Mouse (Mus musculus): ENCODE measurements around the gene Wnt2.

Wnt2 gene

DNA sequence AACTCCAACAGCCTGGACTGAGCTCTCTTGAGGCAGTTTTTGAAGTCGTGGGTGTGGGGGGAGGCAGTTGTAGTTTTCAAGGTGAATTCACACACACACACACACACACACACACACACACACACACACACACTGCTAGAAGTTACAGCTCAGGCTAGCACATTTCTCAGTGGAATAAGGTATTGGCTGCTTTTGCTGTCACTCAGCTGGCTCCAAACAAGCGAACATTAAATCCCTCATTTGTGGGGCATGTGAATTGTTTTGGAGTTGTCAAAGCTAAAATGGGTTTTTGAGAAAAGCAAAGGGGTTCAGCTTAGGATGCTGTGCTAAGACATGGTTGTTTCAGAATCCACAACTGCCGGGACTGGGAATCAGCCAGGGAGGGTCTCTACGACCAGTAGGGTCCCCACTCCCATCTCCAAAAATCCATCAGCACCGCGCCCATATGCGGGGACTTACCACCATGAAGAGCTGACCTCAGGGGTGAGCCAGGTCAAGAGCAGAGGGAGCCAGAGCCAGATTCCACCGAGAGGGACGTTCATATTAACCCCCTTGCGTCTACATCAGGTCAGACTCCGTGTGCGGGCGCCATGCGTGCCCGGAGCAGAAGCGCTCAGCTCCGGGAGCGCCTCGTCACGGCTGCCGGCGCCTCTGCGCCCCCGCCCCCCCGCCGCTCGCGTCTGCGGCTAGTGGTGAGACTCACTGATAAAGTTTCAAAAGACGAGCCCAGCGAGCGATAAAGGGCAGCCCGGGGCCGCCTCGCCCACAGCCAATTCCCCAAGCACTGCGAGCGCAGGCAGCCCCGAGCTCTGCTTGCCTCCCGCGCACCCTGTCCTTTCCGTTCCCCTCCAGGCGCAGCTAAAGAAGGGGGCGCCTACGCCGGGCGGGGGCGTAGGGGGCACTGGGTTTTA is at the start of gene Wnt2:
Gene Wnt2, minus strand, starts transcription at position 840 of the 911 bp plus-strand sequence.
- DNase-seq = no peak

DNA sequence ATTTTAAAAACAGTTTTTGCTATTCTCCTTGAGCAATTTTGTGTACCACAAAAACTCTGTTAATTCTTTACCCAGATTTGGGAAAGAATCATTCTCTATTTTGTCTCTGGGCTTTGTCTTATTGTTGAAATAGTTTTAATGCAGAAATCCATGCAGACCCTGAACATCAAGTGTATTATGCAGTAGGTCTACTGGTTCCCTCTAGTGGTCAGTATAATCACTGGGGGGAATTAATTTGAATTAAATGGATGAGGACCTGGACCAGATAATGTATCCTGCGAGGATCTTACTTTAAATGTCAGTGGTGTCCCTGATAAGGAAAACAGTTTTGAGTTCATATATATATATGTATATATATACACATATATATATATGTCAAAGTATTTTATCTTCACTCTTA is 48.2 kb upstream of the Wnt2 start:
- DNase-seq = no peak

DNA sequence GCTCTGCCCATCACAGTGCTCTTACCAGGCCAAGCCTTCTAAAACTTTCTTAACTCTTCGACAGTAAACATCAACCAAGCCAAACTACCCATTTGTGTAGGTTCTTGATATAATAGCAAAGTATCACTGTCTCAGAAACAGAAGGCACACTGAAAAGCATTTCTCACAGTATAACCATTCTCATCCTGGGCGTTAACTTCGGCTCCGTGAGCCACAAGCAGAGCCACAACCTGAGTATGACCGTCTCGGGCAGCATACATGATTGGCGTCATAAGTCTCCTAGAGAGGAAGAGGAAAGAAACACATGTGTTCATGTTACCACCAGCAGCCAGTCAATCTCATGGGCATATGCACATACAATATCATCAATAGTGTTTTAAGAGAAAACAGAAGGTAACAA is 46.6 kb upstream of the Wnt2 start:
- DNase-seq = no peak

DNA sequence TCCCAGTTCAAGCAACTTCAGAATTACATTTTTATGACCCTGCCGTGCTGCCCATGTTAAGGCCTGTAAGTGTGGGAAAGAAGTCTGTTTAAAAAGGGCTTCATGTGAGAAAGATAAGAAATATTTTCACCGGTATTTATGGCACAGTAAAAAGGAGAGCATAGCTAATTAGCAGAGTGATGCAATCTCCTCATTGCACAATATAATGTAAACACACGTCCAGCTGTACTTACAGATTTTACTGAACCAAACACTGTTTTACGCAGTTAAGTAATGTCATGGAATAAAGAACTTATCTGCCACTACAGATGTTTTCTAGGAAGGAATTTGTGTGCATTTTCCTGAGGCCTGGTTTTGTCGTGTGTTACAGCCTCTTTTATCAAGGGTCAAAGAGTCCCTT is 46.2 kb upstream of the Wnt2 start:
- no peak for DNase-seq

DNA sequence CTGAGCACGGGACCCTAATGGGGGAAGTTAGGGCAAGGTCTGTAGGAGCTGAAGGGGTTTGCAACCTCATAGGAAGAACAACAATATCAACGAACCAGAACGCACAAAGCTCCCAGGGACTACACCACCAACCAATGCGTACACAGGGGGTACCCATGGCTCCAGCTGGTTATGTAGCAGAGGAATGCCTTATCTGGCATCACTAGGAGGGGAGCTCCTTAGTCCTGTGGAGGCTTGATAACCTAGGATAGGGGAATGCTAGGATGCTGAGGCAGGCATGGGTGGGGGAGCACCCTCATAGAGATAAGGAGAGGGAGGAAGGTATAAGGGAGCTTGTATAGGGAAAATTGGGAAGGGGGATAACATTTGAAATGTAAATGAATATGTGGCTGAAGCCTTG is 27.5 kb upstream of the Wnt2 start:
- no peak for DNase-seq

DNA sequence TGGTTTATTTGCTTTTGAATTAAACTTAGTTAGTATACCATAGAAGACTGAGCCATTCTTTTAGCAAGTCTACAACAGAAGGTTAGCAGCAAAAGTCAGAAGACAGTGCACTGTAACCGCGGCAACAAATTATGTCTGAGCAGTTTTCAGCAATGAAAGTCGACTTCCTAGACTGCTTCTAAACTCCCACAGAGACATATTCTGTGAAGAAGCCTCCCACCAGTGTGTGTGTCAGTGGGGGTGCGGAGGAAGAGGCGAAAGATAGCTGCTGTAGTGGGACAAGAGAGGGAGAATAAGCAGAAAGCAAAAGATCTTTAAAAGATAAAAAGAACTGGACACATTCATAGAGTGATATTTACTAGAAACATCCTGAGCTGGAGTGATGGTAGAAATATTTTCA is 21.3 kb upstream of the Wnt2 start:
- no peak for DNase-seq

DNA sequence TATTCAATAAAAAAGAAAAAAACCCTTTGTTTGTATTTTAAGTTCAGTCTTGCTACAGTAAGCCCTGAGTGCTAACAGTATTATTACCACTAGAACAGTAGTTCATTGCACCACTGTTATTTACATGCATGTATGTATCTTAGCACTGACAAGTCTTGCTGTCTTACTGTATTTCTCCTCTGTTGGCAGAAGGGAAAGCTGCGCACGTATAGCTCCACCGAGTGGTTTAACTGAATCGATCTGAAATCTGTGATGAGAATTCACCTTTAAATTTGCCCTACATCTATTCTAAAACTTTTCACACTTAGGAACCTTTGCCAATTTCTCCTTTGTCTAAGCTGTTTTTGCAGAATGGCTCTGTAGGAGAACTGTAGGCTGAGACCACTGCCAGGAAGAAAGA is 13.9 kb upstream of the Wnt2 start:
- no peak for DNase-seq

DNA sequence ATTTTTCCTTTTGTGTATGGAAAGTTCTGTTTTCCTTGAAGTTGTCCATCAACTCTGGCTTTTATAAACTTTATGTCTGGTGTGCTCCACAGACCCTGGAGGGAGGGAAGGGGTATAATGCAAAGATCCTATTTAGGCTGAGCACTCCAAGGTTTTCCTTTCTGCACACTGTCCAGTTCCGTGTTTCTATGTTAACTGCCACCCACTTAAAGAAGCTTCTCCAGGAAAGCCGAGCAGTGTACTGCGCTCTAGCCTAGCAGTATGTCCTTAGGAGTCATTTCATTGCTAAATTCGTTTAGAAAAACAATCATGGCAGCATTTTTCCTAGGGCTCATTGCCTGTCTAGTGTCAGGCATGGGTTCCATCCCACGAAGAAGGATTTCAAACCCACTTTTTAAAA is 12.8 kb upstream of the Wnt2 start:
- DNase-seq = no peak

DNA sequence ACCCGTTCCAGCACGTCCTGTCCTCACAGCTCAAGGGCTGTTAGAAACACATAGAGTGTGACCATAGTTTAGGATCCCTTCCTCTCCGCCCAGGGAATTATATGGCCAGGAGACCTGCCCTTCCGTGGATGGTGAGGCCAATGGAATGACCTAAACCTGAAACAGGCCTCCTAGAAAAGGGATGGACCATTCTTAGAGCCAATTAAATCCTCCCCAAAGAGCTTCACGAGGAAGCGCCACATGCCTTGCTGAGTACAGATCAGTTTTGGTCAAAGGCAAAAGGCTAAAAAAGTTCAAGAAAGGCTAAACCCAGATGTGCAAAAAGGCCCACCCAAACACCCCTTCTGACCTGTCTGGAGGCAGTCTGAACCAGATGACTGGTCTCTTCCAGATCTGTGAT is 1.9 kb upstream of the Wnt2 start:
- no peak for DNase-seq

DNA sequence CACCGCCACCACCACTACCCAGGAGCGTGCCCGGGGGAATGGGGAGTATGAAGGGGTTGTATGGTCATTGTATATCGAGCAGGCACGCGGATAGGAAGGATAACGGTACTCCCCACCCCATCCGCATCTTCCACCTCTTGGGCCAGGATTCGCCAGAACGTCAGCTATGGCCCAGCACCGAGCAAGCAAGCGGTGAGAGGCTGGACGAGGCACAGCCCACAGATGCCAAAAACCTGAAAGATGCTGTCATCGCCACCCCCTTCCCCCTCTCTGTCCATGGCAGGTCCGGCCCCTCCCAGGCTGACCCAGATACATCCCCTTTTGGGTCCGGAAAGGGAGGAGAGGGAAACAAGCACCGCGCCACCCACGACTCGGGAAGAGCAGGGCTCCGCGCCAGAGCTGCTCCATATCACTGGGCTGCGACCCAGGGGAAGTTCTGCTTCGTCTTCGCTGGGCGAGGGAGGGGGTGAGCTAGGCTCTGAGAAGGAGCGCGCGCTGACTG is 1.2 kb upstream of the Wnt2 start:
- DNase-seq = peak; percentile 40

DNA sequence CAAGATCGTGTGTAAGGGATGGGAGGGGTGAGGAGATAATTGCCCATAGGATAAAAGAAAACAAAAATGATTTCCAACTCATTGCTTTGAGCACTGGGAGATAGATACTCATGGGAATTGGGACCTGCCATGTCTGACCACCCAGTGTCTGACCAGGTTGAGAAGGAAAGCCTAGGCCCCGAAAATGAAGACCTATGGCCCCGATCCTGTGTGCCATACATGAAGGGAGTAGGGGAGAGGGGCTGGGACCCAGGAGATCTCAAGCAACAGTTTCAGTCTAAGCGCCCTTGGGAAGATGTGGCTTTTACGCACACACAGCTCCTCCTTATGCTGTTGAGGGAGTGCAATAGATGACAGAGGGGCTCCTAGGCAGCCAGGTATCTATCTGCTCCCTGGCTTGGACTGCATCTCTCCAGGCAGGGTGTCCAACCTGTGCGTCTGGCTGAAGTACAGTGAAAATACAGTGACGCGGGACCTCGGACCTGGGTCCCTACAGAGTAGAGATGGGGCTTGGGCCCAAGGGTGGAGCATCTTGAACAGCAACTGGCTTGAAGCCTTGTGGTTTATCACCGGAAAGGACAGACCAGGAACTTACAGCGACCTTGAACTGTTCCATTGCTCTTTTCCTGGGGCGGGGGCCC is 603 bp upstream of the Wnt2 start:
- no peak for DNase-seq

DNA sequence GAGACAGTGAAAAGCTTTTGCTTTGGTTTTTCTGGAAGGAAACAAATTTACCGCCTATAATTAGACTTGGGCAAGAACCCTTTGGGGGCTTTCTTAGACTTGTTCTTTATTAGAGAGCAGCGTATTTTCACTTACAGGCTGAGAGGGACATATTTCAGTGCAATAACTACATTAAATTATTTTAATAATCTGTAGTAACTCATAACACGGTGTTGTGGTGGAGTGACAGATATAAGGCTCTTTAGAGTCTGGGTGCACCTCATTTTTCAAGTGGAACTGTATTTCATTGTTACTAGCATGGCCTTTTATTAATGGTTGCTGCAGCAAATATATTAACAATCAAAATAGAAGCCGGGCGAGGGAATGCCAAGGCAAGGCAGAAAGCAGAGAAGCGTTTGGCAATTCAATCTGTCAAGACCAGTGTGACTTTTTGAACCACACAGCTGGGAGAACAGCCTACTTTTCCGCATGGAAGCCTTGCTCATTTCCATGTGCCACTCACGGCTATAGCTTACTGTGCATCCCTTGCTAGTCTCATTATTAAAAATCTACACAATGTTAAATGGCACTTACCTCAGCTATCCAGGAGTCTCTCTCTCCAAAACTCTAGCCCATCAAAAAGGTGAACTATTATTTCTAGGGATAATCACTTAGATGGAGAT is 6.1 kb downstream of the Wnt2 start:
- no peak for DNase-seq

DNA sequence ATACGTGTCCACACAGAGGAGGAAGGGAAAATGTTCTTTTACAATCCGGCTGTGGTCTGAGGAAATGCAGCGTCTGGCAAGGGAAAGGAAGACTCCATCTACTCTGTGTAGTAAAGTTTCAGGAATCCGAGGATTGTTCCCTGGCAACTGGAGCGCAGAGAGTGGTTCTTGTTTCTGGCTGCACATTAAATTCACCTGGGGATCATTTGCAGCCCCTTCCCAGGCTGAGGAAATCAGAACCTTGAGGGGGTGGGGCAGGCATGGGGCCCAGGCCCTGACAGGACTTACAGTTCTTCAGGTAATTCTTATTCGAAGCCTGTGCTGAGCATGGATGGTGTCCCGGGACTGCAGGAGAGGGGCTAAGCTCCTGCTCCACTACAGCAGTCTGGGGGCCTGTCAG is 17.0 kb downstream of the Wnt2 start:
- DNase-seq = no peak

DNA sequence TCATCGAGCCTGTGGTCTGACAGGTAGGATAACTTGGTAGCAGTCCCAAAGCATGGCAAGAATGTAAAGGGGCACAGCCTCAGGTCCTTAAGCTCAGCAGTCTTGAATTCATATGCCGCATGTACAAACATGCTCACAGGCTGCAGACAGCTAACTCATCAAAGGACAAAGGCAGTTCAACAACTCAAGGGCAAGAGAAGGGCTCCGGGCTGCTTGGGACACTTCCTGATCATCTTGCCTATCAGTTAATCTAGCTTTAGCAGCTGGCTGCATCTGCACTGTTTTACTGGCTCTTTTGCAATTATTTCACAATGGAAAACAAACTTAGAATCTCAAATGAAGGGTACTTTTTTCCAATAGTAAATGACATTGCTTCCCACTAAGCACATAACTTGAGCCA is 23.0 kb downstream of the Wnt2 start:
- no peak for DNase-seq

DNA sequence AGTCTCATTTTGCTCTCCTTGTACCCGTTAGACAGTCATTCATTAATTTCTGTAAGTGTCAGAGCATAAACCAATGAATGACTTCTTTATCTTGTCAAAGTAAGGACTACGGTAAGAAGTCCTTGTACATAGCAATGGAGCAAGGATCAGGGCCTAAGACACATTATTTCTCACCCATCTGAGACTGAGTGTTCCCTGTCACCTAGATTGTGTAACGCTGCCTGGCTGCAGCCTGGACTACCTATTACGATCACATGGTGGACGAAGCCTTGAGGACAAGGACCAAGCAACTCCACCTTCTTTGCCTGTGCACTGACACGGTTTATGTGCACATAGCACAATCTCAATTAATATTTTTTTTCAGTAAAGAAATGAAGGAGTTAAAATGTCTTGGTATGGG is 28.3 kb downstream of the Wnt2 start:
- no peak for DNase-seq

DNA sequence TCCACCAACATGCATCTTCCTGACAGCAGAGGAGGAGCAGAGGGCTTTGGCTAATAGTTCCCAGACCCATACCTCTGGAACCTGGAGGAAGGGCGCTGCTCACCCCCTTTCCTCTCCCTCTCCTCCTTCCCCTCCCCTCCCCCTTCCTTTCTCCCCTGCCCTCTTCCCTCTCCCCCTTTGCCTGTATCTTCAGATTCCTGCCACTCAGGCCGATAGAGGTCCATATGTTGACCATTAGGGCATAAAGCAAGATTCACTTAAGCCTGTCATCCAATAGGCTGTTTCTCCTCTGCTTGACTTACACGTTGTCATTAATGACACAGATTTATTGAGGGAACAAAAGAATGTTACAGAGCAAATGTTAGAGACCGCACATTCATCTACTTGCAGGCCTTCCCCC is 31.9 kb downstream of the Wnt2 start:
- DNase-seq = no peak

DNA sequence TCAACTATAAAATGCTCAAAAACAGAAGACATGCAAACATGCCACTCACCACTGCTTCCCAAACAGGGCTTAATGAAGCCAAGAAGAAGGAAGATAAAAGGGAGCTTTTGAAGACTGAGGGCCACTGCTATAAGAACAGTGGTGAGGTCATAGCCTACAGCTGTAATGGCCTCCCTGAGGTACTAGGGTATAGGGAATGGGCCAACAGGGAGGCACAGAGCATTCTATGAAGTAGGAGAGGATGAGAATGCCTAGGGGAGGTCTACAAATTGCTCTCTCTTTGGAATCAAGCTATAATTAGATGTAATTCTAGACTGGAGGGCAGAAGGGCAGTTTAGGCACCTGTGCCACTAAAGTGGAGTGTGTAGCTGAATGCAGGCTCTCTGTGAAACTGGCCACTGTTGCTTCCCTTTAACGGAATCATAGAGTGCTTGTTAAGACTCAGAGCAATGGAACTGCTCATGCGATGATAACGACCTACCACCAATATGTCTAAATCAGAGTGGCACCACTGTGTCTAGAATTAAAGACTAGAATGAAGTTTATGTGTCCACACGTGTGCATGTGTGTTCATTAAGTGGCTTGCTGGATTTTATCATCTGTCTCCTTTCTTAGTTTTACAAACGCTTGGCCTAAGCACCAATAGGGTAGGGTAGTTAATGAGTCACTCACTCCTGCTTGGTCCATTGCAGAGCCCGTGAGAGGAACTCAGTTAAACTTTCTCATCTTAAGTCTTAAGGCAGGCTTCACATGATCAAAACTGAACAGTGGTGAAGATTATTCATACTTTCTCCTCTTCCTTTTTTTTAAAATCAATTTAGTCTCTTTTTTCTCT is 35.2 kb downstream of the Wnt2 start:
- DNase-seq = no peak

DNA sequence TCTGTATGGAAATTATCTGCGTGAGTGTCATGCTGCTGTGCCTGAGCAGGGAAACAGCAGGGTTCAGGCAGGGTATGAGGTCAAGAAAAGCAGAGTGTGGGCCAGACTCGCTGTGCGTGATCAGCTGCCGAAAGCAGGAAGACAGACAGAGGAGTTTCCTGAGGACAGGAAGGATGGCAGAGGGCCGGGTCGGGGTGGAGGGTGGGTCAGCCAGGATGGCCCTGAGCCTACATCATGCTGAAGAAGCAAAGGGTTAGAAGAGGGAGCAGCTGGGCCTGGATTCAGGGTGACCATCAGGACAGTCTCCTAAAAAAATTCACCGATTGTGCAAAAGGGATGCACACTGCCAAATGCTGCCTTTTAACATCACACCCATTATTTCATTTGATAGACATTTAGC is 38.8 kb downstream of the Wnt2 start:
- no peak for DNase-seq

DNA sequence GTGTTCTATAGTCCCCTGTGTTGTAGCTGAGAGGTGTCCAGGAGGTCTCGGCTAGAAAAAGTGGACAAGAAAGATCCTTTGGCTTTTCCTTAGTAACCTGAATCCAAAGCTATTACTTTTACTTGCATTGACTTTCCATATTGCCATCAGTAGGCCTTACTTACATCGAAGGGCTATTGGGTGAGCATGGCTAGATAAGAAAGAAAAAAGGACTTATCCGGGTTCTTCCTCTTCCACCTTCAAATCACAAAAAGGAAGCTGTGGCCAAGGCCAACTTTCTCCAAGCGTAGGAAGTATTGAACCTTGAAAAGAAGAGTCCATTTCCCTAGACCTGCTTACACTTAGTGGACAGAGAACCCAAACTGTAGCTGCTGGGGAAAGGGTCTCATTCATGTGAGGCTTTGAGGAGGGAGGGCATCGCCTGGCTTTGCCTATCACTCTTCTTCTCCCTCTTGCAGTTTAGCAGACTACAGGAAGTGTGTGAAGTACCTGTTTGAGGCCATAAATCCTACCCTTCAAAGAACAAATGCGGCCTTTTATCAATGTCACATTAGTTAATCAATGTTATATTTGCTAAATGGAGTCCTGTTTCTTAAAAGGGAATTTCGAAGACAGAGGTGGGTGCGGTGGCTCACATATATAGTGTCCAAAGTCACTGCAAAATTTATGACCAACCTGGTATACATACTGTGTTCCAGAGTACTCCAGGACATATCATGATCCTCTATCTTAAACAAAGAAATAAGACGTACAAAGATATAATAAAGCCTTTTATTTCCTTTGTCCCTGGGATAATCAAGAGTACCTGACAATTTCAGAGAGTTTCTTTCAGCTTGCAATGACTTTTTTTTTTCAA is 40.0 kb downstream of the Wnt2 start:
- no peak for DNase-seq

DNA sequence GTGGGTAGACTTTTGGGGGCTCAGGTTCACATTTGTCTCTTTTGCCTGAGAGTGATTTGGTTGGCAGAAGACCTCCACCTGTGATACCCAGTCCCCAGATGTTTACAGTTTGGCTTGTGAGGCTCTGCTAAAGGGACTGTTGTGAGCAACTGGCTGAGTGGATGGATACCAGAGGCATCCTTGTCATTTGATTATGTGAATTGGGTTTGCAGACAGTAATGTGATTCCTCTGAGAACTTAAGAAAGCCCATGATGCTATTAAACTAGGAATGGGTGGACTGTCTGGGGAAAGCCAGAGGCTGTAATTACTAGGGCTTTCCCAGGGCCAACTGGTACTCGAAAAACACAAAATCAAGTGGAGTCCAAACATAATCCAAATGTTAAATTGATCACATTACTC is 51.0 kb downstream of the Wnt2 start:
- no peak for DNase-seq

DNA sequence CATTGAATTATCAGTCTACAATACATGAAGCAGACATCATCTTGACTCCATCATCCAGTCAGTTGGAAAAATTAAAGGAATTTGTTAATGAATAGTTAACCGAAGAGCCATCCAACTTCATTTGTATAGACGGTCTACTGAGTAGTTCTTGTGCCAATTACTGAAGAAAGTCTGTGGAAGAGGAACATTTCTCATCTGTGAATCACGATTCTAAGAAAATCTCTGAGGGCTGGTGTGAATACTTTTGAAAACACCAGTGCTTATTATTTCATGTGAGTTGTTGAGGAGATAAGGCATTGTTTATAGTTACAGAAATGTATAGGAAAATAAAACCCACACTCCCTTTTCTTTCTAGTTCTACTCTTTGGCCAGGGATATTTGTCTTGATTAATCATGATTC is 51.5 kb downstream of the Wnt2 start:
- no peak for DNase-seq

DNA sequence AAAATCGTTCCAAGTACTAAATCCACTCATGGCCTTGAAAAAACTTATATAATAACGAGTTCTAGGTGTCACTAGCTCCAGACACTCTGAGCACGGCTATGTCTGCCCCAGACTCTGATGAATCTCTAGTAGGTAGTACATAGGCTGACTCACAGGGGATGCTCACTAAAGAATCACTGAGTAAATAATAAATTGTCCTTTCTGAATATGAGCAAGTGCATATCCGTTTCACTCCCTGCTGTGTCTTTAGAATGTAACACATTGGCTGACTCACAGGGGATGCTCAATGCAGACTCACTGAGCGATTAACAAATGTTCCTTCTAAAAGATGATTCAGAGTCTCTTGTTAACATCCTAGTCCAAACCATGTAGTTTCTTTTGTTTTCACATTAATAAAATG is 52.1 kb downstream of the Wnt2 start:
- DNase-seq = no peak
